Mouse (Mus musculus) kidney, postnatal 0 days (tissue): ENCODE results near the gene Fyttd1. TPM values are rescaled to one million over a fixed set of nuclear protein-coding genes. Genes with fewer than 3 reads are reported as not detected.
"Not testable (repeated sequence)": the region's sequence is repeated elsewhere in the genome, so short reads cannot be mapped to it uniquely, and the experiment has no call there.

Source experiments
- ATAC-seq: fragments of 200-750 bp; cut with Nextera tagmentation; replicated peaks from 2 replicates; pipeline ENCODE4 v1.8.0; 2017; ENCODE audit warnings: low read depth, moderate number of reproducible peaks, moderate TSS enrichment, moderate library complexity; ENCODE audit not compliant: low FRiP score
- DNase-seq: peaks from one replicate; pipeline ENCODE4 v3.0.0-alpha.2; 2016; ENCODE audit warnings: low spot score
- H3K27ac ChIP-seq: fragments of 300-500 bp; sonication (generic); 2 replicates; pipeline ENCODE4 v1.5.1; 2014; ENCODE audit warnings: mild to moderate bottlenecking
- H3K27me3 ChIP-seq: fragments of 300-500 bp; sonication (generic); 2 replicates; pipeline ENCODE4 v1.6.1; 2014; ENCODE audit warnings: low read length, mixed read lengths; ENCODE audit not compliant: insufficient read depth
- H3K36me3 ChIP-seq: fragments of 300-500 bp; sonication (generic); 2 replicates; pipeline ENCODE4 v1.6.1; 2014; ENCODE audit warnings: low read length, mixed read lengths; ENCODE audit not compliant: insufficient read depth
- H3K4me1 ChIP-seq: fragments of 300-500 bp; sonication (generic); replicated peaks from 2 replicates; pipeline ENCODE4 v1.6.1; 2014; ENCODE audit warnings: antibody characterized with exemption, low read length, mixed read lengths; ENCODE audit not compliant: insufficient read depth
- H3K4me2 ChIP-seq: fragments of 300-500 bp; sonication (generic); 2 replicates; pipeline ENCODE4 v1.6.1; 2014; ENCODE audit warnings: mild to moderate bottlenecking, low read length, moderate library complexity, mixed read lengths
- H3K4me3 ChIP-seq: fragments of 300-500 bp; sonication (generic); replicated peaks from 2 replicates; pipeline ENCODE4 v1.5.1; 2014; ENCODE audit warnings: low read depth, low read length
- H3K9ac ChIP-seq: fragments of 300-500 bp; sonication (generic); 2 replicates; pipeline ENCODE4 v1.6.1; 2014; ENCODE audit warnings: low read depth, low read length
- H3K9me3 ChIP-seq: fragments of 300-500 bp; sonication (generic); replicated peaks from 2 replicates; pipeline ENCODE4 v1.6.1; 2016; ENCODE audit warnings: low read length, inconsistent platforms, mixed read lengths
- CTCF ChIP-seq: IDR thresholded peaks from 2 replicates; pipeline ENCODE4 v1.5.1; 2016; ENCODE audit warnings: antibody characterized with exemption, low read depth, mild to moderate bottlenecking, moderate library complexity
- WGBS: fragments of 180-500 bp; shearing (Covaris S2); extraction: QIAGEN DNeasy Blood & Tissue Kit; methylation state at CpG from one replicate; pipeline ENCODE4 v1.1.7; 2014; 5-methylcytosine and 5-hydroxymethylcytosine counted together
- polyA plus RNA-seq: library from polyadenylated mRNA; unstranded; fragments of >200 nt; fragmentation: Nextera tagmentation; extraction: Ambion mirVana; gene quantifications from 2 replicates; pipeline ENCODE4 v1.2.1, GENCODE M21; 2015

Gene Fyttd1
- polyA plus RNA-seq, 1 experiment from 2014 or later: 113 TPM

DNA sequence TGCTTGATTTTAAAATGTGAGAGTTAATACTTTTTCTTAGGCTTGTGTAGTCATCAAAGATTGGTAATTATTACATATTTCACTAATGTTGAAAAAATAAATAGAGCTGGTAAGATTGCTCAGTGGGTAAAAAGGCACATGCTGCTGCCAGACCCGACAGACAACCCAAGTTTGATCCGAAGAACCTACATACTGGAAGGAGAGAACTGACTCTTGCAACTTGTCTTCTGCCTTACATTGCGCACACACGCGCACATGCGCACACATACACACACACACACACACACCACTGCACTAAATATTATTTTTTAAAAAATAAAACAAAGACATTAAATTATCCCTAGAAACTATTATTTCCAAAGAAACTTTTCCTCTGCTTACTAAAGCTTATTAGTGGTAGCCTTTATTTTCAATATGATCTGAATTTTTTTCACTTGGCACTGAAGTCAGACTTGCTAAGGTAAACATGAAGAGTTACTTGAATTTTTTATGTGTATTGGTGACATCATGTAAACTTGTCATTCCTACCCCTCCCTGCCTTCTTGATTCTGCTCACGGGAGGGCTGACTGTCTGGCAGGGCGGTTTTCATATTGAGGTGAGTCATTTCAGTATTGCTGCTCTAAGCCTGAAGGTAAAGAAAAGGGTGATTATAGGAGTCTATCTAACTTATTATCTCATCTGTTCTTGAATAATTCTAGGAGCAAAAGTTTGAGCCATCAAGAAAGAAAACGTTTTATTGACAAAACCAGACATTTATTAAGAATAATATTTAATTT is 38.2 kb downstream of the Fyttd1 start:
- no peak for TF ChIP-seq CTCF
- Histone ChIP-seq H3K9ac (no peak overlapping the region), H3K4me2 (peak overlapping the region; percentile 72), H3K36me3 (no peaks in the 10 kb centered on the region), H3K9me3 (no peaks in the 10 kb centered on the region), H3K27me3 (no peaks in the 10 kb centered on the region), H3K4me1 (no peaks in the 10 kb centered on the region), H3K27ac (no peak overlapping the region), H3K4me3 (peak overlapping the region; percentile 97; the same call in 1 of the 2 replicates)
- WGBS: 67% methylated on average over 9 of the region's 9 CpGs
- ATAC-seq (no peak), DNase-seq (no peak)

DNA sequence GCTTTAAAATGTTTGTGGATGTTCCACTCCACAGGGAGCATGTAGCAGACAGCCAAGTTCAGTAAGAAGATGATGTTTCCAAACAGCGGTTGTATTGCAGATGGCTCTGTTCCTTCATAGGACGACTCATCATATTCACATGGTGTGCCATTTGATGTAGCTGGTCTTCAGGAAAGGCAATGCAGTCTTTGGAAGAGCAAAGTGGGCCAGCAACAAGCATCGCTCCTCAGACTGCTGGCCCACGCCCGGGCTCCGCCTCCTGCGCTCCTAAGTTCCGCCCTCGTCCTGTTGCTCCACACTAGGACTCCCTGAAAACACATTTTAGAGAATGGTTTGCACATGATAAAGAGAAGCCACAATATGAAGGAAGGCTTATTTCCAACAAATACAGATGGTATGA is 49.3 kb downstream of the Fyttd1 start:
- H3K4me3 ChIP-seq, H3K4me2 ChIP-seq: not testable (repeated sequence)
- 92% methylated on average over 9 of the region's 9 CpGs for WGBS

DNA sequence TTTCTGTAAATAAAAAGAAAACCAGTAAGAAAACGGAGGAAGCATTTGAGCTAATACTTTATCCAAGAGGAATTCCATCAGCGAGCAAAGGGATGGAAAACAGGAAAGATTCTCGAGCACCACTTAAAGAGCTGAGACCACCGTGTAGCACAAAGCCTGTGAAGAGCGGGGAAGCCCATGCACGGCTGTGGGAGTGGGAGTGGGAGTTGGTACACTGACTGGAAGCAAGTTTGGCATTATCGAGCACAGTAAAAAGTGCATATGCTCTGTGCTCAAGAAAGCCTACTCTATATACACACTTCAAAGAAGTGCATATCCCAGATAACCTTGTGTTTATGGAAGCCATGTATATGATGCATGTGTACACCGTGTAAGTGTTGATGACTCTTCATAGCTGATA is 49.7 kb downstream of the Fyttd1 start:
- no peak for ATAC-seq

More for the DNA sequence above, 49.3 kb downstream of the Fyttd1 start:
- not testable (repeated sequence) for H3K4me1 ChIP-seq, H3K9ac ChIP-seq, H3K36me3 ChIP-seq, DNase-seq, H3K27me3 ChIP-seq, ATAC-seq, H3K27ac ChIP-seq, H3K9me3 ChIP-seq

DNA sequence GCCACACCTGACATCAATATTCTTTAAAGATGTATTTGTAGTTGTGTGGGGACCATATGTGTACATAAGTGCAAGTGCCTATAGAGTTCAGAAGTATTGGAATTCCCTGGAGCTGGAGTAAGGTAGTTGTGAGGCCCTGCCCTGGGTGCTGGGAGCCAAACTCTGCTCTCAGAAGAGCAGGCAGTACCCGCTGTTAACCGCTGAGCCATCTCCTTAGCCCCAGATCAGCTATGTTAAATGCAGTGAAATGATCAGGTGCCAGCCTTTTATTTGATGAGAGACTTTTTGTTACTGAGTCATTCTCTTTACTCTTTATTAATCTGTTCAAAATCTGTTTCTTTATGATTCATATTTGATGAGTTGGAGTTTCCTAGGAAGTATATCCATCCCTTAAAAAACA is 52.6 kb downstream of the Fyttd1 start:
- Histone ChIP-seq H3K27ac (no peak overlapping the region), H3K27me3 (no peaks in the 10 kb centered on the region), H3K4me1 (no peaks in the 10 kb centered on the region), H3K9me3 (no peaks in the 10 kb centered on the region), H3K9ac (no peak overlapping the region), H3K4me3 (no peak overlapping the region), H3K36me3 (peaks cover 5% of the 10 kb centered on the region; the same call in 1 of the 2 replicates), H3K4me2 (no peak overlapping the region)
- TF ChIP-seq CTCF: no peak
- no peak for DNase-seq
- 63% methylated on average over 2 of the region's 2 CpGs for WGBS
- no peak for ATAC-seq

More for the DNA sequence above, 49.7 kb downstream of the Fyttd1 start:
- Histone ChIP-seq H3K36me3 (peaks cover 5% of the 10 kb centered on the region; the same call in 1 of the 2 replicates), H3K4me2 (no peak overlapping the region), H3K9me3 (no peaks in the 10 kb centered on the region), H3K27me3 (no peaks in the 10 kb centered on the region), H3K27ac (no peak overlapping the region), H3K4me1 (no peaks in the 10 kb centered on the region), H3K4me3 (no peak overlapping the region), H3K9ac (no peak overlapping the region)
- no peak for DNase-seq
- WGBS: 90% methylated on average over 8 of the region's 8 CpGs
- TF ChIP-seq CTCF: no peak

DNA sequence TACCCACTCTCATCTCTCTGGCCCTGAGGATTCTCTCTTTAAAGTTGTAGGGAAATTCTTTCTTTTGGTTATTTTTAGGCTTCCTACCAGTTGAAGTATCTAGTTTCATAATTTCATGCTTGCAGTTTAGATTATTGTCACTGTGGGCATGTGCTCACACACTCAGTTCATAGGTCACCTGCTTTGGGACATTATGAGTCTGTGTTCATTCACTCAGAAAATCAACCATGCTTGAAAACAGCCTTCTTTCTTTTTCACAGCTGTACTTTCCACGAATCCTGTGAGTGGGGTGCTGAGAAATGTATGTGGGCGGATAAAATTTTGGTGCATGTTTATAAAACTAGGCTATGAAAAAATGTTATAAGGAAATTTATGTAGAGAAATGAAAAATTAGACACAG is 57.2 kb downstream of the Fyttd1 start:
- H3K27me3 ChIP-seq: no peaks in the 10 kb centered on the region
- H3K9me3 ChIP-seq: no peaks in the 10 kb centered on the region
- no peak for ATAC-seq
- H3K4me2 ChIP-seq: no peak overlapping the region
- no peak overlapping the region for H3K4me3 ChIP-seq
- H3K4me1 ChIP-seq: no peaks in the 10 kb centered on the region
- H3K36me3 ChIP-seq: no peaks in the 10 kb centered on the region
- no peak for TF ChIP-seq CTCF
- 57% methylated on average over 2 of the region's 2 CpGs for WGBS
- no peak overlapping the region for H3K9ac ChIP-seq
- DNase-seq: no peak
- H3K27ac ChIP-seq: no peak overlapping the region

DNA sequence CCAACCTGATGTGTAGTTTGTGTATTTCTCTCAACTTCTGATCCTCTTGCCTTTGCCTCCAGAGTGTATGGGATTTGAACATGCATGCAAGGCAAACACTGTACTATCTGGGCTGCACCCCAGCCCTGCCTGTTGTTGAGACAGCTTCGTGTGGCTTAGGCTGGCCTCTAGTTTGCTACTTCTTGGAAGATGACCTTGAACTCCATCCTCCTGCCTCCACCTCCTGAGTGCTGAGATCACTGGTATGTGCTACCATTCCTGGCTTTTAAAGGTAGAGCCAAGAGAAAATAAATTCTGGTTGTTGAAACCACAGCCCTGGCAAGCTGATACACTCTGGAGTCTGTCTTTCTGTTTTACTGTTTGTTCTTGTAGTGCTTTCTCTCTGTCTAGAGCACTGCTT is 57.8 kb downstream of the Fyttd1 start:
- H3K27me3 ChIP-seq: no peaks in the 10 kb centered on the region
- no peak overlapping the region for H3K27ac ChIP-seq
- H3K9me3 ChIP-seq: no peaks in the 10 kb centered on the region
- WGBS: 62% methylated on average over 1 of the region's 1 CpGs
- no peak overlapping the region for H3K4me3 ChIP-seq
- no peaks in the 10 kb centered on the region for H3K4me1 ChIP-seq
- no peak overlapping the region for H3K4me2 ChIP-seq
- TF ChIP-seq CTCF: no peak
- no peaks in the 10 kb centered on the region for H3K36me3 ChIP-seq
- ATAC-seq: no peak
- no peak overlapping the region for H3K9ac ChIP-seq
- DNase-seq: no peak
